Mouse (Mus musculus): Measurements from ENCODE around the gene Lamc3.

DNA sequence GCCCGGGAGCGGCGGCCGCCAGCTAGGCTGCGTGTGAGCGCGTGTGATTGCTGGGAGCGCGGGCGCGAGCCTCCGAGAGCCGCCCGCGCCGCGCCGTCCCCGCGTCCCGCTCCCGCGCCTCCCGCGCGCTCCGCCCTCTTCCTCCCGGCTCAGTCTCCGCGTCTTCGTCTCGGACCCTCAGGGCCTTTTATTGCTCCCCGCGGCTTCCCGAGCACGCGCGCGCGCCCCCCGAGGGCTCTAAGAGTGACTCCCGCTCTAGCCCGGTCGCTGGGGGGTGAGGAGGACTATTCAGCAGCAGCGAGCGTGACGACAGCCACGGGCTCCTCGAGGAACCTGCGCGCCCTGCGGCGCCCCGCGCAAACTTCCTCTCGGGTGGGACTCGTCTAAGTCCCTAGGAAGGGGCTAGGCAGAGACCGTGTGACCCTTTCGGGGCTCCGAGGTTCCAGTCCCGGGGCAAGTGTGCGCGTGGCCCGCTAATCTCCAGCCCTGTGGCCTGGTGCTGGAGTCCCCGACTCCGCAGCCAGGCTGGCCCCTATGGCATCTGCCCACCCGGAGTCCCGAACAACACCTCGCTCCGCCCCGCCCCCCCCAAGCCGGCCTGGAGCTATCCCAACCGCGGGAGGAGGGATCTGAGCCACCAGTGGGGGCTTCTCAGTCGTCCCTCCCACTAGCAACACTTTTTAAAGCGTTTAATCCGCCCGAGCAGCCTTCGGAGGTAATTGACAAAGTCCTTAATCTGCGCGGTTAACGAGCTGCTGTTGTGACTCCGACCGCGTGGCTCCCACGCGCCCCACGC, 41.0 kb upstream of the Lamc3 start, which contains the start of gene Fibcd1:
- TF ChIP-seq CTCF (IDR thresholded peaks at IDR 0.05; ENCODE audit: low read depth) = no peak
- no peak for TF ChIP-seq EP300 (IDR thresholded peaks at IDR 0.05; ENCODE audit: low read depth)
